8 mouse cellular contexts compared by ENCODE assay signal in the genomic region with DNA sequence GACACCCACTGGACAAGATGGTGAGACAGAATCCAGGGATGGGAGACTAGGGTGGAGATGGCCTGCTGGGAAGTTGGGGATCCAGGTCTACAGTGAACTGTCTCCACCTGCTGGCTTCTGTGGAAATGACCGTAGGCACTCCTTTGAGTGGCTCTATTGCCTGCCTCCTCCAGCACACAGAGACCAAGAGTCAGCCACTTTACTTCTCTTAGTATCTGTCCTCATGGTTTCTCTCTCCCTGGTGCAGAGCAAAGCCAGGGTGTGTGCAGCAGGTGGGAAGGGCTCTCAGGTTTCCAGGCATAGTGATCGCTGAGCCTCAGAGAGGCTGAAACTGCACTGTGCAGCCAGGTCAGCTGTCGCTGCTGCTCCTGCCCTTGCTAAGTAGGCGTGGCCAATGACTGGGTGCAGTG. TPM values are rescaled to one million over a fixed set of nuclear protein-coding genes. Genes with fewer than 3 reads are reported as not detected.
DNase-seq lines count a peak whose midpoint lies in the region; ATAC-seq and TF ChIP-seq lines count a peak whose summit lies in the region.

No protein-coding gene starts in this region.

- H3K9me3 ChIP-seq in forebrain, embryonic 10.5 days: no peaks in the 10 kb centered on the region
- no peaks in the 10 kb centered on the region for H3K9me3 ChIP-seq in forebrain, embryonic 12.5 days
- H3K9me3 ChIP-seq in intestine, embryonic 16.5 days (ENCODE audit: control insufficient read depth, low read length): no peaks in the 10 kb centered on the region
- no peaks in the 10 kb centered on the region for H3K9me3 ChIP-seq in lung, embryonic 14.5 days (ENCODE audit: low read depth, low read length)

- no peak for ATAC-seq in forebrain, embryonic 12.5 days (ENCODE audit: low FRiP score)
- ATAC-seq in intestine, embryonic 16.5 days: peak; percentile 42; the same call in 1 of the 2 replicates
- no peak for ATAC-seq in lung, embryonic 14.5 days (ENCODE audit: insufficient read depth)

- peaks cover under 1% of the 10 kb centered on the region for H3K4me1 ChIP-seq in forebrain, embryonic 10.5 days
- H3K4me1 ChIP-seq in forebrain, embryonic 12.5 days: 0 out of 2 replicates have a peak, but pooled peaks cover under 1% of the 10 kb centered on the region
- H3K4me1 ChIP-seq in intestine, embryonic 16.5 days (ENCODE audit: control insufficient read depth, insufficient read depth, low read length): no peaks in the 10 kb centered on the region
- H3K4me1 ChIP-seq in lung, embryonic 14.5 days (ENCODE audit: insufficient read depth): no peaks in the 10 kb centered on the region

- H3K27ac ChIP-seq in forebrain, embryonic 10.5 days: no peak overlapping the region
- H3K27ac ChIP-seq in forebrain, embryonic 12.5 days: no peak overlapping the region
- no peak overlapping the region for H3K27ac ChIP-seq in intestine, embryonic 16.5 days (ENCODE audit: low read length)
- H3K27ac ChIP-seq in lung, embryonic 14.5 days (ENCODE audit: low read depth): no peak overlapping the region

- no peak for DNase-seq in forebrain, embryonic 10.5 days (ENCODE audit: extremely low spot score, low spot score)
- DNase-seq in ovary, postnatal 36 days (ENCODE audit: low spot score): peak; percentile 47
- no peak for DNase-seq in ovary, postnatal 10 days (ENCODE audit: low spot score)
- DNase-seq in cerebellum, postnatal 25 days: peak; percentile 62 to 76
- DNase-seq in lung, embryonic 14.5 days: peak; percentile 76
- peak; percentile 35 for DNase-seq in thymus, postnatal 14 days

- peak; percentile 69 for TF ChIP-seq CTCF in lung, embryonic 14.5 days (IDR thresholded peaks at IDR 0.05; ENCODE audit: low read depth)

- H3K36me3 ChIP-seq in forebrain, embryonic 10.5 days (replicated peaks): peaks cover 76% of the 10 kb centered on the region
- H3K36me3 ChIP-seq in forebrain, embryonic 12.5 days (replicated peaks): peaks cover 55% of the 10 kb centered on the region
- peaks cover 7% of the 10 kb centered on the region; the same call in 1 of the 2 replicates for H3K36me3 ChIP-seq in intestine, embryonic 16.5 days (ENCODE audit: control insufficient read depth, insufficient read depth, low read length)
- peaks cover 41% of the 10 kb centered on the region for H3K36me3 ChIP-seq in lung, embryonic 14.5 days (ENCODE audit: insufficient read depth)

- WGBS in forebrain, embryonic 10.5 days: 81% methylated on average over 4 of the region's 4 CpGs
- WGBS in forebrain, embryonic 12.5 days: 83% methylated on average over 4 of the region's 4 CpGs
- 79% methylated on average over 4 of the region's 4 CpGs for WGBS in intestine, embryonic 16.5 days
- 83% methylated on average over 4 of the region's 4 CpGs for WGBS in lung, embryonic 14.5 days

- H3K9ac ChIP-seq in forebrain, embryonic 12.5 days: no peak overlapping the region
- H3K9ac ChIP-seq in intestine, embryonic 16.5 days (ENCODE audit: low read depth, low read length): no peak overlapping the region
- no peak overlapping the region for H3K9ac ChIP-seq in lung, embryonic 14.5 days

- 0 out of 2 replicates have a peak overlapping the region, but pooled peaks have one; percentile 8 for H3K4me3 ChIP-seq in forebrain, embryonic 10.5 days
- H3K4me3 ChIP-seq in forebrain, embryonic 12.5 days (replicated peaks): no peak overlapping the region
- H3K4me3 ChIP-seq in intestine, embryonic 16.5 days (ENCODE audit: low read length): no peak overlapping the region
- H3K4me3 ChIP-seq in lung, embryonic 14.5 days (ENCODE audit: low read depth, low read length): no peak overlapping the region

- no peak overlapping the region for H3K4me2 ChIP-seq in forebrain, embryonic 12.5 days
- H3K4me2 ChIP-seq in intestine, embryonic 16.5 days (ENCODE audit: low read depth, low read length): no peak overlapping the region
- H3K4me2 ChIP-seq in lung, embryonic 14.5 days: no peak overlapping the region

- no peaks in the 10 kb centered on the region for H3K27me3 ChIP-seq in forebrain, embryonic 10.5 days (ENCODE audit: poor library complexity, severe bottlenecking)
- H3K27me3 ChIP-seq in forebrain, embryonic 12.5 days: no peaks in the 10 kb centered on the region
- no peaks in the 10 kb centered on the region for H3K27me3 ChIP-seq in intestine, embryonic 16.5 days (replicated peaks; ENCODE audit: control insufficient read depth, insufficient read depth, low read length)
- no peaks in the 10 kb centered on the region for H3K27me3 ChIP-seq in lung, embryonic 14.5 days (ENCODE audit: insufficient read depth, low read length)

RNA-seq across cellular contexts. Expression of a gene that starts 6.5 kb away (rescaled TPM):
- polyA plus RNA-seq in forebrain, embryonic 10.5 days (2016; fragmentation: Nextera tagmentation; extraction: Ambion mirVana): 51.4 and 53.1 TPM in 2 replicates
- 36.8 and 39.6 TPM in 2 replicates for polyA plus RNA-seq in forebrain, embryonic 12.5 days (2016; fragmentation: Nextera tagmentation; extraction: Ambion mirVana)
- polyA plus RNA-seq in intestine, embryonic 16.5 days (2015; fragmentation: Nextera tagmentation; extraction: Ambion mirVana): 19.0 and 21.2 TPM in 2 replicates
- 25.8 and 26.7 TPM in 2 replicates for polyA plus RNA-seq in lung, embryonic 14.5 days (2014; fragmentation: Nextera tagmentation; extraction: Ambion mirVana)

RNA-seq across cellular contexts. Expression of a gene that starts 26.9 kb away (rescaled TPM):
- 2.3 and 2.4 TPM in 2 replicates for polyA plus RNA-seq in forebrain, embryonic 10.5 days (2016; fragmentation: Nextera tagmentation; extraction: Ambion mirVana)
- 5.0 TPM in 2 replicates for polyA plus RNA-seq in forebrain, embryonic 12.5 days (2016; fragmentation: Nextera tagmentation; extraction: Ambion mirVana)
- 1.7 and 2.2 TPM in 2 replicates for polyA plus RNA-seq in intestine, embryonic 16.5 days (2015; fragmentation: Nextera tagmentation; extraction: Ambion mirVana)
- polyA plus RNA-seq in lung, embryonic 14.5 days (2014; fragmentation: Nextera tagmentation; extraction: Ambion mirVana): 4.6 and 4.7 TPM in 2 replicates

Comparison
In these comparisons a context has a peak if more than half of its experiments do, and no peak if none do; other contexts are left out.
1. DNase-seq: peak in ovary, postnatal 36 days (single experiment), cerebellum, postnatal 25 days (2 of 2), lung, embryonic 14.5 days (single experiment) and thymus, postnatal 14 days (single experiment); none in forebrain, embryonic 10.5 days (single experiment) and ovary, postnatal 10 days (single experiment).